Mouse (Mus musculus) ES-E14 (cell line): Measurements from ENCODE around the gene Gpr84.

Source experiments
- CHD2 ChIP-seq: IDR thresholded peaks from 2 replicates; pipeline ENCODE4 v1.6.1; 2014; ENCODE audit warnings: mild to moderate bottlenecking, low read depth, low read length, inconsistent platforms
- HCFC1 ChIP-seq: IDR thresholded peaks from 2 replicates; pipeline ENCODE4 v1.6.1; 2012; ENCODE audit warnings: low read length, inconsistent platforms, borderline replicate concordance; ENCODE audit not compliant: insufficient read depth
- ZC3H11A ChIP-seq: IDR thresholded peaks from 2 replicates; pipeline ENCODE4 v1.6.1; 2012; ENCODE audit warnings: low read depth, mild to moderate bottlenecking, inconsistent platforms, low read length, borderline replicate concordance
- ZNF384 ChIP-seq: IDR thresholded peaks from 2 replicates; pipeline ENCODE4 v1.6.1; 2012; ENCODE audit warnings: low read depth, low read length, inconsistent platforms

DNA sequence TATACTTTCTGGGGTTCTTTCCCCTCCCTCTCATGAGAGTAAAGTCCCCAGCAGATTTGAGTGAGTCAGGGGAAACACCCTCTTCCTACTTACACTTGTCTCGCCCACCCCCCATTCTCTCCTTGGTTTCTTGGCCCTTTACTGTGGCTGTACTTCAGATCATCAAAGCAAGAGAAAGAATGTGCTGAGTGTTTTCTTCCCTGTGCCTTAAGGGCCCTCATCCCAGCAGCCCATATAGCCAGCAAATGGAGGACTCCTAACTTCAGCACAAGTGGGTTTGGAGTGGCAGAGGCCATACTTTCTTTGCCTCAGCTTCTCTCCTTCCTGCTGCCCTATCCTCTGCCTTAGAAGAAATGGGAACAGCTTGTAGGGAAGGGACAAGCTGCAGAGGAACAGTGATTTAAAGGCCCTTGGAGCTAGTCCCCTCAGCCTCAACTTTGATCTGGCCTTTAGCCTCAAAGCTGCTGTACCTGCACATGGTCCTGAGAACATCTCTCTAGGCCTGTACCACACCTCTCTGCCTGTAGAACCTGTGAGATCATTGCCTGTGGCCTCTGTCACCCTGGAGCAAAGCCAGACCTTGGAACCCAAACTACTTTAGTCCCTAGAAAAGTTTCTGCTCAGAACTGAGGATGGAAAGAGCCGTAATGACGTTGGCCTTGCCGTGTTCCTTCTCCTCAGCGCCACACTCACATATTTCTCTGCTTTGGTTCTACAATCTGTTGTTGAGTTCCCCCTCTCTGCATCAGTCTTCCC lies 11.4 kb downstream of the Gpr84 start:
- TF ChIP-seq HCFC1 (no peak), ZC3H11A (no peak), ZNF384 (no peak), CHD2 (no peak)
